Mouse (Mus musculus) left cerebral cortex, postnatal 4 days (tissue): Measurements from ENCODE around the gene Ormdl3. TPM values are rescaled to one million over a fixed set of nuclear protein-coding genes. Genes with fewer than 3 reads are reported as not detected.

Experiments
- DNase-seq: peaks from one replicate; pipeline ENCODE4 v3.0.0-alpha.2; 2022
- intact Hi-C: fragments of 180-260 bp; cut with DNase I; formaldehyde crosslinking; loops from one replicate; pipeline ENCODE4 v1.15.1; 2025
- total RNA-seq, 2 experiments: library from RNA; stranded (reverse); gene quantifications; 2 replicates each; pipeline ENCODE4 v1.2.3; 2021

The Ormdl3 gene
- total RNA-seq, 2 experiments from 2014 or later, result 60.7 to 64.9 TPM

DNA sequence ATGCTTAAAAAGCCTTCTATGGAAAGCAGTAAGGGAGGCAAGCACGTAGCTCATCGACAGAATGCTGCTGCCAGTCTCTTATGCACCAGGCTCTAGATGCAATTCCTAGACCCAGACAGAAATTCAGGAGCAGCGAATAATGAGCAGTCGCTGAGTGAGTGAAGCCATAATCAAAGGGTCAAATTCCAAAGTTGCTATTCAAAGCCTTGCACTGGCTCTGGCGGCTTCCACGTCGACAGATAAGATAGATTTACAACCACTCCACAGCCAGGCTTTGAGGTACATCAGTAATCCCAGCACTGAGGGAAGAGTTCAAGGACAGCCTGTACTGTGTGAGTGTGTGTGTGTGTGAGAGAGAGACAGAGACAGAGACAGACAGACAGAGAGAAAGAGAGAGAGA lies 26.2 kb downstream of the Ormdl3 start:
- no peak for DNase-seq
- intact Hi-C loops, result no loop called here

DNA sequence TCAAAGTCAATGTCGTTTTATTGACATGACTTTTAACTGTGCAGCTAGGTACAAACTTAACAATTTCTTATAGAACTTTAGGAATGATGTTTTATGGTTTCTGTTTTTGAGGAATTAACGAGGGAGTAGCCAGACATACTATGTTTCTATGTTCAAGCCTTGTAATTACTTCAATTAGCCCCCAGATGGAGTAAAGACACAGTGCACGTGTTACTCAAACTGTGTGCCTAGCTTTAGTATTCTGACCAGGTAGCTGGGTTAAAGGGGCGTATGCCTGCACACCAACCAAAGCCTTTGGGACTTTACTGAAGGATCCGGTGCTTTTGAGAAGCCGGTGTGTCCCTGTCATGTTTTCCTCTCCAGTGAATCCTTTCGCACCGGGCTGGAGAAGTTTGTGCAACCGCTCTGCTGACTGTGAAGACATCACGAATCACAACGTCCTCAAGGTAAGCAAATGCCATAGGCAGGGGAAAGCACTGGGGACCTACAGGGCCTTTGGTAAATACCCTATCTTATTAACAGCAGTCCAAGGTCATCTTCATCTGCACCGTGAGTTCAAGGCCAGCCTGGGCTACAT lies 32.0 kb downstream of the Ormdl3 start:
- intact Hi-C loops, result no loop called here
- no peak for DNase-seq

DNA sequence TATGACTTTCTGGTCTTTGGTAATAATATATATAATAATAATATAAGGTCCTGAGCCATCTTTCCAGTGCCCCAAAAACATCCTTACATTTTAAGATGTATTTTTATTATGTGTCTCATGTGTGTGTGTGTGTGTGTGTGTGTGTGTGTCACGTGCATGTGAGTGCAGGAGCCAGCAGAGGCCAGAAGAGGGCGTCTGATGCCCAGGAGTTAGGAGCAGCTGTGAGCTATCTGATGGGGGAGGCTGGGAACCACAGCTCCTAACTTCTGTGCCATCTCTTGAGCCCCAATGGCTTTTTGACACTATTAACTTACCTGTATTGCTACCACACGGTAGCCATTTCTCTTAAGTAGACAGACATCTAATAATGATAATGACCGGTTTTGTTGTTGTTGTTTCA lies 33.2 kb downstream of the Ormdl3 start:
- intact Hi-C loops, result no loop called here

DNA sequence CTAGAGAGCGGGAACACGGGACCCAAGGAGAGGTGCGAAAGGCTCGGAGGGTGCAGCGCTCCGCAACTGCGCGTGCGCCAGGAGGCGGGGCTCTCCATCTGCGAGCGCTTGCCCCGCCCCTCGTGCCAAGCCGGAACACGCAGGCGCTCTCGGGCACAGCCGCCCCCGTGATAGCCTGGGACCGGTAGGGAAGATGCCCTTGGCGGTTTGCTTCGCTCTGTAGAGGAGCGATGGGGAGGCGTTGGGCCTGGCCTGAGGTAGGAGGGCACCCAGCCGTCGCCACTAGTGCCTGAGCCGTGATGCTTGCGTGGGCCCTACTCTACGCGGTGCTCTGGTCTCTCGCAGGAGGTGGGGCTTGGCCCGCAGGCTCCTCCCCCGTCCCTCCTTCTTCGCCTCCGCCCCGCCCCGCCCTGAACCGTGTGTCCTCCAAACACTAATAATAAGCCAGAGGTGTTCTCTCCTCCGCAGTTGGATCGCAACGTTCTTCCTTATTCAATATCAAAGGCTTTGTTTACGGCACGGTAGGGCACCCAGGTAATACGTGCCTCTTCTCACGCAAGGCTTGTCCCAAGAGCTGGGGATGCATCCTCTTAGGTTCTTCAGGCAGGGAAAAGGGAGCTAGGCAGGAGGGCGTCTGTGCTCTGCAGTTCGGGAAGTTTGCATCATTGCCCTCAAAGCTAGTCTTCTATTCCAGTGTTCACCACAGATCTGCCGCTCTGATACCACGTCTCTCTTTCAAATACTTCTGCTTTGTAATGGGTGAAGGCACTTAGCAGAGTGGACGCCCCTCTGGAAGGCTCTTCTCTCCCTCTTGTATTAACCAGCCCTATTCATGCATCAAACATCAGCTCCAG lies 36.0 kb downstream of the Ormdl3 start, which contains the start of gene Zpbp2:
Zpbp2 (plus strand) TSS at position 123 of the 854 bp plus-strand sequence.
- intact Hi-C loops, result no loop called here
- DNase-seq, result peak; percentile 91

More for the DNA sequence above, 33.2 kb downstream of the Ormdl3 start:
- no peak for DNase-seq

DNA sequence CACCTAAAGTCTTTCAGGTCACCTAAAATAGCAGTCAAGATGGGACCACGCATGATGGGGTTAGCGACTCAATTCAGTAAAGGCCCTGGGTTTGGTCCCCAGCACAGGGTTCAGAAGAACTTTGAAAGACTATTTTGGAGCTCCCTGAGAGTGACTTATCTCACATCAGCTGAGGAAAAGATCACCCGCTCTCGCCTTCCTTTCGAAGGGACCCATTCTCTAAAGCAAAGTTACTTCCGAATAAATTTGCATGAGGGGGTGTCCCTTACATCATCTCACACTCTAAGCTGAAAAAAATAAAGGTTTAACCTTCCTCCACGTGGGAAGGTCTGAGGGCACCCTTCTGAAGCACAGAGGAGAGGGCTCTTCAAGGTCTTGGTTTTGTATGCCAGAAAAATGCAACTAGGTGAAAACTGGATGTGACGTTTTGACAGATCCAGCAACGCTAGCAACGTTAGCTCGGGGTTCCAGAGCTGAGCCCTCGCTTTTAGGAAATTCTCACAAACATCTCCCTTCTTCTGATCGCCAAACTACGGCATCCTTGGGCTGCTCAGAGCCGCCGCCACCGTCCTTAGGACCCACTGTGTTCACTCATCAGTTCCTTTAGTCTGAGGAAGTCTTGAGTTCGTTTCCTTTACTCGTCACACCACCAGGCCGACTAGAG lies 36.7 kb downstream of the Ormdl3 start:
- DNase-seq, result no peak
- intact Hi-C loops, result no loop called here

DNA sequence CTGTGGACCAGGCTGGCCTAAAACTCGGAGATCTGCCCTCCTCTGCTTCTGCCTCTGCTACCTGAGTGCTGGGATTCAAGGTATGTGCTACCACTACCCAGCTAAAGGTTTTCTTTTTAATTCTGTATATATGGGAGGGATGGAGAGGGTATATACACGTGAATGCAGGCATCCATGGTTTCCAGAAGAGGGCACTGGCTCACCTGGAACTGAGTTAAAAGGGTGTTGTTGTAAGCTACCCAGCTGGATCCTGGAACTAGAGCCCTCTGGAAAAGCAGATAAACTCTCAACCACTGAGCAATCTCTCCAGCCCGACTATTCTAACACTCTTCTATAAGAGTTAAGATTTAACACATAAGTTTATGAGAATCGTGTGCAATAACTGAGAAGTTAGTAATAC lies 37.8 kb downstream of the Ormdl3 start:
- no peak for DNase-seq
- intact Hi-C loops, result no loop called here

DNA sequence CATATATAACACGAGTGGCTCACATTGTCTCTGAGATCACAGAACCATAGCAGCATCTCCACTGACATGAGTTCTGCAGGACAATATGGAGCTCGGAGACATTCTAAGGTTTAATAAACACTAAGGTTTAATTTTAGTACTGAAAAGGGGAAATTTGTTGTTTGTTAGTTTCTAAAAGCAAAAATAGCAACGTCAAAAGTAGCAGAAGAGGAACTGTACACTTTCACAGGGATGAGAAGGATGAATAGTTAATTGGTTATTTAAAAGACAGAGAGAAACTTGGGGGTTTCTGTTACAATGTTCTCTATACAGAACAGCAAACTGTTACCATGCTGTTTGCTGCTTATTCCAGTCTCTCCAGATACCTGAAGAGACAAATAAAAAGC lies 39.9 kb downstream of the Ormdl3 start:
- intact Hi-C loops, result no loop called here
- no peak for DNase-seq

DNA sequence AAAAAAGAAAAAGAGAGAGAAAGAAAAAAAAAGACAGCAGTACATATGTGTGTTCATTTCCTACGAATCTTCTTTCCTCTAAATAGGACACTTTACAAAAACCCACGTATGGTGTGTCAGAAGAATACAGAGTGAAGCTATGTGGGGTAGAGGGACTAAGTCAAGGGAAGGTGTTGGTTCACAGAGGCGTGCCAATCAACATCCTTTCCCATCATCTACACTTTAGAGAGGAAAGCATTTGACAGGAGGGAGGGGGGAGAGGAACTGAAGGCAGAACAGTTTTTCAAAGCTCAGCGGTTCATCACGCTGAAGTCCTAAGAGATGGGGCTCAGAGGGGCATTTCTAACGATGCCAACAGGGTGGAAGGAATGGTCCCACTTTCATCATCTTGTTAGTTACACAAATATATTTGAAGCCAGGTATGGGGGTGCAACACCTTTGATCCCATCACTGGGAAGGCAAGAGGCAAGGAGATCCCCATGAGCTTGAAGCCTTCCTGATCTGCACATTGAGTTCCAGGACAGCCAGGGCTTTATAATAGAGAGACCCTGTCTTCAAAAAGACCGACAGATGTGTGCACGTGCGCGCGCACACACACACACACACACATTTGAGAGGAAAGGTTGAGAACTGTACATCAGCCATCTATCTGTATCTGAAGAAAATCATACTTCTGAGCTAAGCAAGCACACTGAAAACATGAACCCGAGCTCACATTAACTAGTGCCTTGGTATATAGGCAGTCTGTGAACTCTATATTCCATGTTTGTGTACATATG lies 40.5 kb downstream of the Ormdl3 start:
- intact Hi-C loops, result no loop called here
- DNase-seq, result no peak

DNA sequence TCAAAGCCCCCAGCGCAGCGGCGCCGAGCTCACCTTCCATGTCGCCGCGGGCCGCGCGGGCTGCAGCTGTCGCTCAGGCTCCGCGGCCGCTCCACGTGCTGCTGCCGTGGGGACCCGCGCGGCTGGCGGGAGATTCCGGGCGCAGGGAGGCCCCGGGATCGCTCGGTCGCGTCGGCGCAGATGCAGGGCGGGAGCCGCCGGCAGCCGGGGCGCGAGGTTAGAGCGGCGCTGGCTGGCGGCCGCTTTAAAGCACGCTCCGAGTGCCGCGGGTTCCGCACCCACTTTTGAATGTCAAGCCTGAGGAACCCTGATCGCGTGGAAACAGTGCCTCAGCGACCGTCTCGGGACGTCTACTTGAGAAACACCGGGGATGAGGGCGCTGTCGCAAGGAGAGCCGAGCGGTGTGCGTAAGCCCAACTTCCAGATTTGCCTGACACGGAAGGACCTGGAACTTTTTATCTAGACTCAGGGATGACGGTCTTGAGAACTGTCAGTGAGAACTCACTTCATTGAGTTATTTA lies 41.4 kb downstream of the Ormdl3 start, which contains the start of gene Ikzf3:
Ikzf3 (minus strand) TSS at position 321 of the 521 bp plus-strand sequence.
- DNase-seq, result no peak
- intact Hi-C loops, result no loop called here

DNA sequence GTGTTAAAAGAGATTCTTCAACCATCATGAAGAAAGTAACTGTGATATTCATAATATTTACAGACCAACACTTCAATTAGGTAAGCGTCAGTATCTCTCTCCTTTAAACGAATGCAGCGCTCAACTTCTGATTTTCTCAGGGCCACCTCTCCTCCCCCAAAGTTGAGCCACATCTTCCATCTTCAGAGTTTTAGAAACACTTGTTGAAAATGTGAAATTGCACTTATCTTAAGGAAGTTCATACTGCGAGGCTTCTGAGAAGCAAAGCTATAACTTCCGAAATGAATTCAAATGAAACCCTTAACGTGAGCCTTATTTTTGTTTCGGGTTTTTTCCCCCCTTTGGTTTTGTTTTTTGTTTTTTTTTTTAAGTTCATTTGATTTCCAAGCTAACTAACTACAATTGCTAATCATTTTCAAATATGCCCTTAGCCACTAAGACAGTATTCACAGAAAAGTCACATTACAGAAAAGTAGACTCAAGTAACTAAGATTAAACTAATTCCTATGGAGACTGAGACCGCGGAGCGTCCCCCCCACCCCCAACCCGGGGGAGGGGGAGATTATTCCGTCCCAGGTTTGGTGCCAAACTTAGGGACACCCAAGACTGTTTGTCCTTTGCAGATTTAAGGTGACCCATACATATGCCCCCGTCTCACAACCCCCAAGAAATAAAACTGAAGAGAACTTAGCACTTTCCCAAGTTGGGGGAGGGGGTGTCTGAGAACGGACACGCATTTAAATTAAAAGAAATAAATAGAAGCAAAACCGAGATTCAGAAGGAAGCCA lies 42.1 kb downstream of the Ormdl3 start:
- no peak for DNase-seq
- intact Hi-C loops, result no loop called here

DNA sequence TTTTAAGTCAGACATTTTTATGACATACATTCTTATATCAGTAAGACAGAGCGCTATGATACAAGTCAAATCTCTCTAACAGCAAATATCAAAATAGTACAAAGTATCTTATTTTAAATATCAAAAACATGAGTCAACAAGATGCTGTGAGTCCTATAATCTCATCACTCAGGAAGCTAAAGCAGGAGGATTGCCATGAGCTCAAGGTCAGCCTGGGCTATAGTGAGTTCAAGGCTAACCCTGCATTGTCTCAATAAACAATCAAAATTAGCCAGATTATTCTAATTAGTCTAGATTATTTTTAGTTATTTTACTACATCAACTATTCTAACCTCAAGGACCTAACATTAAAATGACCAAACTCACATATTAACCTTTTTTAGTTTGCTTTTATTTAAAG lies 43.8 kb downstream of the Ormdl3 start:
- DNase-seq, result no peak
- intact Hi-C loops, result no loop called here

DNA sequence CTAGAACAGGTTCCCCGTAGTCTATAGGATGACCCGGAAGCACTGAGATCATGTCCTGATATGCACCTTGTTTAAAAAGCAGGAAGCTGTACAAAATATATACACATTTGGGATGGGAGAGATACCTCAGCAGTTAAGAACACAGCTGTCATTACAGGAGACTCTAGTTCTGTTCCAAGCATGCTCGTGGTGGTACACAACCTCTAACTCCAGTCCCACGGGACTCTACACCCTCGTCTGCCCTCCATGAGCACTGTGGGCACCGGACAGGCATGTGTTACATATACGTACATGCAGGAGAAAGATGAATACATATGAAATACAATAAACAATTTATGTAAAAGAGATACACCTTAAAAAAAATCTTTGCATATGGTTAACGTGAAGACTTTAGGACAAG lies 44.6 kb downstream of the Ormdl3 start:
- intact Hi-C loops, result no loop called here

DNA sequence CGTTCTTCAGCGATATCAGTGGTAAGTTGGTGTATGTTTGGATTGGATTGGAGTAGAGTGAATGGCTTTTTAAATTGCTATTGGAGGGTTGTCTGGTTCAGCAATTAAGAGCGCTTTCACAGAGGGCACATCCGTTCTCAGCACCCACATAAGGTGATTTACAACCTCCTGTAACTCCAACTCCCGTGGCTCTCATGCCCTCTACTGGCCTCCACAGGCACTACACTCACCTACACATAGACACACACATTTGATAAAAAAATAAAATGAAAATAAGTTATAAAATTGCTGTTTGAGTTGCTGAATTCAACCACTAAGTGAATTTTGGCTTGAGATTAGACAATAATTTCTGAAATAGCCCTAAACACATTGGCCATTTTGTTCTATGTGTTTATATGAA lies 46.8 kb downstream of the Ormdl3 start:
- no peak for DNase-seq
- intact Hi-C loops, result no loop called here

More for the DNA sequence above, 44.6 kb downstream of the Ormdl3 start:
- no peak for DNase-seq

DNA sequence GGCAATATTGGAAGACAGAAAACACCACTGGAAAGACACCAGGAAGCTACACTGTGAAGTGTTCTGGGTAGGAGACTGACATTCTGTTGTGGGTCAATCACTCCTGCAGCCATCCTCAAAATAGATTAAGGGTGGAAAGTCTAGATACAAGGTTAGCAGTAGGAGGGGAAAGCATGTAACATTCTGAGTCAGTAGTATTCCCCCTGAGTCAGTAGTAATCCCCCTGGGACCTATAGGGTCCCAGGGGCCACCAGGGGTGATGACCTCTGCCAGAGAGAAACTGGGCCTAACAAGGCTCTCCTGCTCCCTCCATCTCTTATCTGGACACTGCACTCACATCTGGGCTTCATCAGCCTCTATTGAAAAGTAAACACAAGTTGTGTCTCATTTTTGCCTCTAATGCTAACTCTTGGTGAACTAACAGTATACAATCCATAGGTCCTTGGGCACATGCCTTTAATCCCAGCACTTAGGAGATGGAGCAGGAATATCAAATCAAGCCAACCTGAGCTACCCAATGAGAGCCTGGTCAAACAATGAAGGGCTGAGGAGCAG lies 49.6 kb downstream of the Ormdl3 start:
- no peak for DNase-seq
- intact Hi-C loops, result no loop called here

Other genes starting within 250 kb of the Ormdl3 start
- 10 to 100 TPM; 52.3 to 53.4 TPM for gene Ppp1r1b, start 239.0 kb downstream of the Ormdl3 start, total RNA-seq
- 10 to 100 TPM; 21.3 to 26.0 TPM for gene Stard3, start 229.0 kb downstream of the Ormdl3 start, total RNA-seq
- under 1 TPM; 0.56 to 0.64 TPM for gene Tcap, start 203.6 kb downstream of the Ormdl3 start, total RNA-seq
- gene Pnmt, start 200.9 kb downstream of the Ormdl3 start, total RNA-seq, result 1 to 10 TPM in 1 of 2 experiments, not detected in 1; 1.0 TPM
- 1 to 10 TPM; 7.6 to 9.2 TPM for gene Pgap3, start 186.9 kb downstream of the Ormdl3 start, total RNA-seq
- 1 to 10 TPM; 3.9 to 4.1 TPM for gene Erbb2, start 174.9 kb downstream of the Ormdl3 start, total RNA-seq
- 100 to 1,000 TPM; 111 to 118 TPM for gene Mien1, start 148.4 kb downstream of the Ormdl3 start, total RNA-seq
- gene Grb7, start 141.0 kb downstream of the Ormdl3 start, total RNA-seq, result 1 to 10 TPM; 2.2 to 2.3 TPM
- under 1 TPM; 0.38 to 0.46 TPM for gene Ikzf3, start 41.3 kb downstream of the Ormdl3 start, total RNA-seq
- not detected for gene Zpbp2, start 36.3 kb downstream of the Ormdl3 start, total RNA-seq
- not detected for gene Lrrc3c, start 10.9 kb upstream of the Ormdl3 start, total RNA-seq
- gene Gm12355, start 38.3 kb upstream of the Ormdl3 start, total RNA-seq, result 10 to 100 TPM; 24.2 to 26.4 TPM
- not detected for gene Gsdma3, start 39.0 kb upstream of the Ormdl3 start, total RNA-seq
- gene Gsdma2, start 59.4 kb upstream of the Ormdl3 start, total RNA-seq, result not detected
- gene Gsdma, start 77.0 kb upstream of the Ormdl3 start, total RNA-seq, result not detected
- 100 to 1,000 TPM; 131 to 145 TPM for gene Psmd3, start 95.2 kb upstream of the Ormdl3 start, total RNA-seq
- not detected for gene Csf3, start 113.9 kb upstream of the Ormdl3 start, total RNA-seq
- gene Med24, start 142.1 kb upstream of the Ormdl3 start, total RNA-seq, result 10 to 100 TPM; 96.8 to 99.4 TPM
- gene Thra, start 153.3 kb upstream of the Ormdl3 start, total RNA-seq, result 1,000 to 10,000 TPM; 1,274 to 1,289 TPM
- 10 to 100 TPM; 31.9 TPM for gene Nr1d1, start 188.0 kb upstream of the Ormdl3 start, total RNA-seq
- gene Msl1, start 208.1 kb upstream of the Ormdl3 start, total RNA-seq, result 100 to 1,000 TPM; 163 to 166 TPM
- gene Casc3, start 217.5 kb upstream of the Ormdl3 start, total RNA-seq, result 10 to 100 TPM; 61.0 to 67.1 TPM
- gene Rapgefl1, start 249.4 kb upstream of the Ormdl3 start, total RNA-seq, result 10 to 100 TPM; 87.3 to 91.8 TPM